Mouse (Mus musculus): ENCODE measurements around the gene 4930470P17Rik.
"Not testable (repeated sequence)": the region's sequence is repeated elsewhere in the genome, so short reads cannot be mapped to it uniquely, and the experiment has no call there.

Gene 4930470P17Rik

DNA sequence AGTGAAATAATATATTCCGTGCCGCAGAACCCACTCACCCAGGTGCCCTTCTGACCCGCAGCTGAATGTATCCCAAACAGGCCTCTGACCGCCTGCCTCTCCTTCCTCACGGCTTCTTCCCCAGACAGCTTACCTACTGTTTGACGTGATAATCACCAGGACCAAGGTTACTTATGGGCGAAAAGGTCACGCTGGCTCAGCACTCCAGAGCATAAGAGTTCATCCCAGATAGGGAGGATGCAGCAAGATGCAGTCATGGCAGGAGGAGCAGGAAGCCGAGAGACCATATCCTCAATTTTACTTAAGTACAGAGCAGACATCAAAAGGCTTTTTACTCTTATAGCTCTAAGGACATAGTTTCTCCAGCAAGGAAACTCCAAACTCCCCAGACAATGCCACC is at the start of gene 4930470P17Rik:
Gene 4930470P17Rik, minus strand, starts transcription at position 101 of the 400 bp plus-strand sequence.
- in situ Hi-C loops (cut with MseI, MboI): loop anchor here (10.0 kb wide), 2 partner anchors 263 to 273 kb away; no protein-coding TSS in a partner anchor

GRCm38 (mm10) chr2:170651483-170651882 is 49.7 kb upstream of the 4930470P17Rik start:
- in situ Hi-C loops (cut with MseI, MboI): no loop called here

GRCm38 (mm10) chr2:170648542-170648941 is 46.7 kb upstream of the 4930470P17Rik start:
- in situ Hi-C loops (cut with MseI, MboI): no loop called here

- in situ Hi-C loops (cut with MseI, MboI): no loop called here
Observed at GRCm38 (mm10) chr2:170646201-170646600, 44.4 kb upstream of the 4930470P17Rik start.

DNA sequence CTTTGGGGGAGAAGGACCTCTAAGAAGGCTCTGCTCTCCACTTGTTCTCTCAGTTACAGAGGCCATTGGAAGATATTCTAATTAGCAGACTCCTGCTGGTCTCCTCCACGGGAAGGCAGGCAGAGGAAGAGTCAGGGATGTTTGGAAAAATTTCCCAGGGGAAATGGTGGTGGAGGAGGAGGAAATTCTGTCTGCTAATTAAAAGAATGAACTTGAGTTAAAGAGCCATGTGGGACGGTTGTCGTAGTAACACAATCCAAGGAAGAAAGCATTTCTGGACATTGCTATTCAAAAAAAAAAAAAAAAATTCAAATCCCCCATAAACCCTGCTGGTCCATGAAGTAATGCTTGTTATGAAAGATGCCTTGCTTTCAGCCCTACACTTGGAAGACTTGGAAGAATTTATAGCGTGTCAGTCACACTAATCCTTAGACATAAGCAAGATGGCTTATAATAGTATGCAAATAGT is 40.6 kb upstream of the 4930470P17Rik start:
- in situ Hi-C loops (cut with MseI, MboI): no loop called here

GRCm38 (mm10) chr2:170640281-170640680 is 38.5 kb upstream of the 4930470P17Rik start:
- in situ Hi-C loops (cut with MseI, MboI): no loop called here

DNA sequence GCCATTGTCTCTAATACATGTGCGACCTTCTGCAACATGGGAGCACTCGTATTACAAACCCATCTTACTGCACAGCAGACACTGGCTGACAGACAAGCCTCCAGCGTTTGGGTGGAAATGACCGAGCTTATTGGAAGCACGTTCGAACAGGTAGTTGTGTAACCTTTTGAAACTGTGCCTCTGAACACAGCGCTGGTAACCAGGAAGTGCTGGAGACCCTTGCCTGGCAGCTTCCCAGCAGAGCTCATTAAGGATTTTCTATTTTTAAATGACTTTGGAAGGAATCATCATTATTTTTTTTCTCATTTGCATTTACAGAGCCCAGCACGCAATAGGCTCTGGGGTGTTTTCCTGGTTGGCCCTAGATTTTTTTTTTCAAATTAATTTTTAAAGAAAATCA is 36.9 kb upstream of the 4930470P17Rik start:
- in situ Hi-C loops (cut with MseI, MboI): no loop called here

GRCm38 (mm10) chr2:170632998-170633622 is 31.3 kb upstream of the 4930470P17Rik start:
- in situ Hi-C loops (cut with MseI, MboI): no loop called here

- in situ Hi-C loops (cut with MseI, MboI): no loop called here
Observed at GRCm38 (mm10) chr2:170632386-170632785, 30.6 kb upstream of the 4930470P17Rik start.

GRCm38 (mm10) chr2:170631375-170631774 is 29.6 kb upstream of the 4930470P17Rik start:
- in situ Hi-C loops (cut with MseI, MboI): no loop called here

- in situ Hi-C loops (cut with MseI, MboI): no loop called here
Observed at GRCm38 (mm10) chr2:170630553-170630952, 28.7 kb upstream of the 4930470P17Rik start.

DNA sequence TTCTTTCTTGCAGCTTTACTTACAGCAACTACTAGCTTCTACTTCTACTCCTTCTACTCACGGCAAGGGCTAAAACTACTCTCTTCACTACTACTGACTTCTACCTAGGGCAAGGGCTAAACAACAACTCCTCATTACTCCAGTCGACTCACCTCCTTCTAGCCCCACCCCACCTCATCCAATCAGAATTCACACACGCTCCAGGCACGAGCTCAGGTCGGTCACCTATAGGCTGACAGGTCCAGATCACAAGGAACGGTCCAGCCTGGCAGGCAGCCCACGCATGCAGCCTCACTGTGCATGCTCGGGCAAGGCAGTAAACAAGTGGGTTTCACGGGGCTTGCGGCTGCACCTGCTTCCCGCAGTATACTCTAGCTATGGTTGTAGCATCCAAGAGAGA is 26.2 kb upstream of the 4930470P17Rik start:
- in situ Hi-C loops (cut with MseI, MboI): not testable (repeated sequence)

DNA sequence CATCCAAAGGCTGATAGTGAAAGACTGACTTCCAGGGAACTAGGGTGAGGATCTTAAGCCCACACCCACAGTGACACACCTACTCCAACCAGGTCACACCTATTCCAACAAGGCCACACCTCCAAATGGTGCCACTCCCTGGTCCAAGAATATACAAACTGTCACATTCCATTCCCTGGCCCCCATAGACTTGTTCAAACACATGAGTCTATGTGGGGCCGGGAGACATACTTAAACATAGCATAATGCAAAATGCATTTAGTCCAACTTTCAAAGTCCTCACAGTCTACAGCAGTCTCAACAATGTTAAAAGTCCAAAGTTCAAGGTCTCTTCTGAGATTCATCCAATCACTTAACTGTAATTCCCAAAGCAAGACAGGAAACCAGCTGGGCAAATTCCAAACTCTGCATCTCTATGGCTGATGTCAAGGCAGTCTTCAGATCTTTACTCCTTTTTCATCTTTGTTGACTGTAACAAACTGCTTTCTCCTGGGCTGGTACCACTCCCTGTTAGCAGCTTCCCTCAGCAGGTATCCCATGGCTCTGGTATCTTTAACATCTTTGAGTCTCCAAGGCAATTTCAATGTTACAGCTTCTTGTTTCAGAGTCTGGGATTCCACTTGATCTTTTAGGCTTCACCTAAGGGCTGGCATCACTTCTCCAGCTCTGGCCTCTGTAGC is 22.5 kb upstream of the 4930470P17Rik start:
- in situ Hi-C loops (cut with MseI, MboI): not testable (repeated sequence)

- in situ Hi-C loops (cut with MseI, MboI): no loop called here
Observed at GRCm38 (mm10) chr2:170622985-170623384, 21.2 kb upstream of the 4930470P17Rik start.

DNA sequence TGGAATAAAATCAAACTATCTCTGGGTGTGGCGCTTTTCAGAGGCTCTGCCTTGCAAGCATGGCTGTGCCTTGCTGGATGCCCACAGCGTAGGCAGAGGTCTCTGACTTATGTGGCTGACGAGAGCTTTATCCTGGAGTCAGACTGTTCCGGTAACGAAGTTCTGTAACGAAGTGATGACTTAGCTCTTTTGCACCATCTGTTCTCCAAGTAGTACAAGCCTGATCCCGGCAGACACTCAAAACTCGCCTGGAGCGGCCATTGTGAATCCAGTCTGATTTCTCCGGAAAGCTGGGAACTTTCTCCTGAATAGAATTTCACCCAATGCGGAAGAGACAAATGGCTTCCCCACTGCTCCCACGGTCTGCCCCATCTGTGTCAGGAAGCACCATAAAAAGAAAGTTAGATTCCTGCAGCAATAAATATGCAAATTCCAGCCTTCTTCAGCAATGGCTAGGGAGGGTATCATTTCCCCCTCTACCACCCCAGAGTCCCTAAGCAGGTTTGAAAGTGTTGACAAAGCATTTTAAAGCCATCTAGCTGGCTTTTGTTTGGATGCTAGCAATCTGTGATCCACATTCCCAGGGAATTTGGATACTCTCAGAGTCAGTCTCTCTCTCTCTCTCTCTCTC is 17.2 kb upstream of the 4930470P17Rik start:
- in situ Hi-C loops (cut with MseI, MboI): no loop called here

- in situ Hi-C loops (cut with MseI, MboI): not testable (repeated sequence)
Observed at GRCm38 (mm10) chr2:170611794-170612193, 10.0 kb upstream of the 4930470P17Rik start.

DNA sequence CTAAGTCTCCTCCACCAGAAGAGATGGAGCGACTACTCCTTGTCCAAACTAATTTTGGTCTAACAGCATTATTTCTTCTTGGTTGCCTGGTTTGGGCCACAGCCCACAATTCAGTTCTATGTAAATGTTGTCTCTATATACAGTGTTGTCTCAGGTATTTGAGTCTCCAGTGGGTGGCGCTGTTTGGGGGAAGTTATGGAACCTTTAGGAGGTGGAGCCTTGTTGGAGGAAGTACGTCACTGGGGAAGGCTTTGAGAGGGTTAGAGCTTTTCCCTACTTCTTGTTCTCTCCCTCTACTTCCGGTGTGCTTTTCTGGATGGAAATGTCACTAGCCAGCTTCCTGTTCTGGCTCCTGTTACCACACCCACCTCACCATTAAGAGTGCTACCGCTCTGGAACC is 646 bp downstream of the 4930470P17Rik start:
- in situ Hi-C loops (cut with MseI, MboI): loop anchor here (10.0 kb wide), 2 partner anchors 264 to 274 kb away; no protein-coding TSS in a partner anchor

DNA sequence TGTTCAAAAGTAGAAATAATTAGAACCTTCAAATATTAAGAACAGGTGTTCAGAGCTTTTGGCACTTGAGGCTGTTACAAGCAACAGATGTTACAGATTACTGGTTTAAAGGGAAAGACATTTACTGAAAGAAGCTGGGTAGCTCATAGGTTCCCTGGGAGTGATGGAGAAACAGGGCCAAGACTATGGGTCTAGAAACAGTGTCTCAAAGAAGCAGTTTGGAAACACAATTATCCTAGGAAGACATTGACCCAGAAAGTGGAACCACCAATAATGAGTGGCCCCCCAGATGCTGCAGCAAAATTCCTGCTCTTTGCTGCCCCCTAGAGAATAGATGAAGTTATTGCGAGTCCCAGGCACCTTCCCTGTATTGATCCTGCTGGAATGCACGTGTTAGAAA is 4.2 kb downstream of the 4930470P17Rik start:
- in situ Hi-C loops (cut with MseI, MboI): loop anchor here (5.0 to 25.0 kb wide), 2 partner anchors 75 to 160 kb away; partner anchors contain the start of gene Bcas1 (in 1 of the 2)

DNA sequence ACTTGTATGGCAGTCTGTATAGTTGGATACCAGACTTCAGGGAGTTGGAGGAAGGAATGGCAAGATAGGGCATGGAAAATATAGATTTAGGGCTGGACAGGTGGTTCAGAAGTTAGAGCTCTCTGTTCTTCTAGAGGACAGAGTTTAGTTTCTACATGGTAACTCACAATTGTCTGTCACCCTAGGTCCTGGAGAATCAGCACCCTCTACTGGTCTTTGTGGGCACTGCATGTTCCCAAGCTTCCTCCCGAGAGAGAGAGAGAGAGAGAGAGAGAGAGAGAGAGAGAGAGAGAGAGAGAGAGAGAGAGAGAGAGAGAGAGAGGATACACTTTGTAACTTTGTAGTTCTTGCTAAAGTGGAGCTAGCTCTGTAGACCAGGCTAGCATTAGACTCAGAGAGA is 5.1 kb downstream of the 4930470P17Rik start:
- in situ Hi-C loops (cut with MseI, MboI): loop anchor here (5.0 to 25.0 kb wide), 2 partner anchors 74 to 159 kb away; partner anchors contain the start of gene Bcas1 (in 1 of the 2)

GRCm38 (mm10) chr2:170592161-170592560 is 9.7 kb downstream of the 4930470P17Rik start:
- in situ Hi-C loops (cut with MseI, MboI): loop anchor here in 1 of 2 experiments (25.0 kb wide), 1 partner anchor 155 kb away; the partner anchor contains the start of gene Bcas1

DNA sequence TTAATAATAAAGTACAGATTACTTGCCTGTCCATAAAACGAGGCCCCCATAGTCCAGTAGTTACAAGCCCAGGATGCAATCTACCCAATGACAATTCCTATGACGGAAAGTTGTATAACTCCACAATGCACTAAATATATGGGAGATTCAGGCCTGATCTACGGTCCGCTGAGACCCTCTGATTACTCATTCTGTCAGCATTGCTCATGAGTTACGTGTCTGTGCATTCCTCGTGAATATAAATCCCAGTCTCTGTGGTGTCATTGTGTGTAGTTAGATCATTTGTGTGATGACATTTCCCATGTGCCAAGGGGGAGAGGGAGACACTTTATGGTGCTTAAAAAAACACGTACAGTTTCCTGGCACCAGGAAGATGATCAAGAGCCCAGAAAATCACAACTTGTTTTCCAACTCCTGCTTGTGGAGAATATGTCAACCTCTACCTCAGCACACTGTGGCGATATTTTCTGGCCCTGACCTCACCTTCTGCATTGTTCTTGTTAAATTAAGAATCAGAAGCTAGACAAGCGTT is 13.4 kb downstream of the 4930470P17Rik start:
- in situ Hi-C loops (cut with MseI, MboI): loop anchor here in 1 of 2 experiments (25.0 kb wide), 1 partner anchor 151 kb away; the partner anchor contains the start of gene Bcas1

DNA sequence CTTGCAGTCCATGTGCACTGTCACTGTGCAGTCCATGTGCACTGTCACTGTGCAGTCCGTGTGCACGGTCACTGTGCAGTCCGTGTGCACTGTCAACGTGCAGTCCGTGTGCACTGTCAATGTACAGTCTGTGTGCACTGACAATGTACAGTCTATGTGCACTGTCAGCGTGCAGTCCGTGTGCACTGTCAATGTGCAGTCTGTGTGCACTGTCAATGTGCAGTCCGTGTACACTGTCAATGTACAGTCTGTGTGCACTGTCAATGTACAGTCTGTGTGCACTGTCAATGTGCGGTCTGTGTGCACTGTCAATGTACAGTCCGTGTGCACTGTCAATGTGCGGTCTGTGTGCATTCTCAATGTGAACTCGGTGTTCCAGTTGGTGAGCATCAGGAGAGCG is 17.1 kb downstream of the 4930470P17Rik start:
- in situ Hi-C loops (cut with MseI, MboI): loop anchor here in 1 of 2 experiments (25.0 kb wide), 1 partner anchor 147 kb away; the partner anchor contains the start of gene Bcas1
